Mouse (Mus musculus) MEL (cell line): ENCODE measurements around the gene Xpo6. TPM values are rescaled to one million over a fixed set of nuclear protein-coding genes. Genes with fewer than 3 reads are reported as not detected.

Experiments
- DNase-seq: peaks from one replicate; pipeline ENCODE4 v3.0.0; 2011; ENCODE audit warnings: low read depth, low spot score
- H3K27ac ChIP-seq: 2 replicates; pipeline ENCODE4 v1.5.1; 2012; ENCODE audit warnings: low read depth, mild to moderate bottlenecking, control low read depth, low read length, moderate library complexity; ENCODE audit not compliant: control insufficient read depth
- H3K27me3 ChIP-seq, 2 experiments: fragments of 150-350 bp in 1 of 2; sonication (generic) in 1 of 2; 2 replicates each; pipeline ENCODE4 v1.6.1; 2012; ENCODE audit warnings: low read length in 2 of 2, mild to moderate bottlenecking in 2 of 2, improper control_type of control experiment in 1 of 2, moderate library complexity in 1 of 2; ENCODE audit not compliant: insufficient read depth in 2 of 2, control insufficient read depth in 1 of 2
- H3K36me3 ChIP-seq, 2 experiments: 2 replicates each; pipeline ENCODE4 v1.6.1; 2012 to 2014; ENCODE audit warnings: low read length in 2 of 2, improper control_type of control experiment in 1 of 2, inconsistent platforms in 1 of 2, mild to moderate bottlenecking in 1 of 2; ENCODE audit not compliant: insufficient read depth in 2 of 2, control insufficient read depth in 1 of 2
- H3K4me1 ChIP-seq, 2 experiments: fragments of 150-350 bp in 1 of 2; sonication (generic) in 1 of 2; 2 replicates each; pipeline ENCODE4 v1.6.1; 2012; ENCODE audit warnings: low read length in 2 of 2, improper control_type of control experiment in 1 of 2, mild to moderate bottlenecking in 1 of 2; ENCODE audit not compliant: insufficient read depth in 2 of 2, control insufficient read depth in 1 of 2
- H3K4me3 ChIP-seq, 2 experiments: fragments of 150-350 bp in 1 of 2; sonication (generic) in 1 of 2; 2 replicates each; pipeline ENCODE4 v1.5.1; 2012; ENCODE audit warnings: low read depth in 2 of 2, low read length in 2 of 2, mild to moderate bottlenecking in 2 of 2, moderate library complexity in 2 of 2, control low read depth in 1 of 2, improper control_type of control experiment in 1 of 2; ENCODE audit not compliant: control insufficient read depth in 1 of 2, insufficient read depth in 1 of 2
- H3K79me2 ChIP-seq: 2 replicates; pipeline ENCODE4 v1.6.1; 2012; ENCODE audit warnings: mild to moderate bottlenecking, low read length, moderate library complexity; ENCODE audit not compliant: control insufficient read depth, poor library complexity, insufficient read depth
- H3K9ac ChIP-seq: 2 replicates; pipeline ENCODE4 v1.6.1; 2012; ENCODE audit warnings: low read depth, mild to moderate bottlenecking, control low read depth, low read length, moderate library complexity; ENCODE audit not compliant: control insufficient read depth, poor library complexity, severe bottlenecking
- H3K9me3 ChIP-seq: fragments of 150-350 bp; sonication (generic); replicated peaks from 2 replicates; pipeline ENCODE4 v1.6.1; 2012; ENCODE audit warnings: mild to moderate bottlenecking, low read length, improper control_type of control experiment, moderate library complexity; ENCODE audit not compliant: insufficient read depth
- CTCF ChIP-seq, 3 experiments: IDR thresholded peaks in 2 of 3; conservative IDR thresholded peaks in 1 of 3; 2 replicates each; pipeline ENCODE4 v1.5.1; 2011 to 2012; ENCODE audit warnings: low read length in 3 of 3, low read depth in 2 of 3, mild to moderate bottlenecking in 2 of 3, improper control_type of control experiment in 1 of 3, inconsistent platforms in 1 of 3, mixed read lengths in 1 of 3, moderate library complexity in 1 of 3; ENCODE audit not compliant: control insufficient read depth in 1 of 3, insufficient read depth in 1 of 3, poor library complexity in 1 of 3, severe bottlenecking in 1 of 3
- E2F4 ChIP-seq: IDR thresholded peaks from 2 replicates; pipeline ENCODE4 v1.6.1; 2011; ENCODE audit warnings: low read depth, low read length, improper control_type of control experiment, borderline replicate concordance
- EP300 ChIP-seq, 2 experiments: IDR thresholded peaks; 2 replicates each; pipeline ENCODE4 v1.6.1; 2011; ENCODE audit warnings: improper control_type of control experiment in 2 of 2, low read length in 2 of 2, low read depth in 1 of 2, mild to moderate bottlenecking in 1 of 2
- ETS1 ChIP-seq: IDR thresholded peaks from 2 replicates; pipeline ENCODE4 v1.6.1; 2012; ENCODE audit warnings: low read depth, mild to moderate bottlenecking, inconsistent platforms, low read length, improper control_type of control experiment, moderate library complexity
- HCFC1 ChIP-seq: IDR thresholded peaks from 2 replicates; pipeline ENCODE4 v1.6.1; 2012; ENCODE audit warnings: low read depth, mild to moderate bottlenecking, inconsistent platforms, low read length, improper control_type of control experiment, moderate library complexity
- MAFK ChIP-seq: IDR thresholded peaks from 2 replicates; pipeline ENCODE4 v1.6.1; 2011; ENCODE audit warnings: low read depth, mild to moderate bottlenecking, low read length, improper control_type of control experiment, borderline replicate concordance
- MAZ ChIP-seq: IDR thresholded peaks from 2 replicates; pipeline ENCODE4 v1.6.1; 2012; ENCODE audit warnings: low read depth, mild to moderate bottlenecking, inconsistent platforms, low read length, improper control_type of control experiment
- MEF2A ChIP-seq: IDR thresholded peaks from 2 replicates; pipeline ENCODE4 v1.6.1; 2014; ENCODE audit warnings: low read depth, mild to moderate bottlenecking, inconsistent platforms, low read length, improper control_type of control experiment; ENCODE audit not compliant: poor library complexity, insufficient replicate concordance, severe bottlenecking; ENCODE audit errors: extremely low read depth
- MYB ChIP-seq: IDR thresholded peaks from 2 replicates; pipeline ENCODE4 v1.6.1; 2011; ENCODE audit warnings: mild to moderate bottlenecking, low read depth, low read length, improper control_type of control experiment
- NELFE ChIP-seq: IDR thresholded peaks from 2 replicates; pipeline ENCODE4 v1.6.1; 2011; ENCODE audit warnings: low read depth, low read length, improper control_type of control experiment
- POLR2A ChIP-seq, 2 experiments: IDR thresholded peaks; 2 replicates each; pipeline ENCODE4 v1.6.1; 2011 to 2012; ENCODE audit warnings: low read length in 2 of 2, mild to moderate bottlenecking in 2 of 2, control low read depth in 1 of 2, improper control_type of control experiment in 1 of 2, low read depth in 1 of 2, moderate library complexity in 1 of 2; ENCODE audit not compliant: control insufficient read depth in 1 of 2, insufficient read depth in 1 of 2, poor library complexity in 1 of 2
- SMC3 ChIP-seq: IDR thresholded peaks from 2 replicates; pipeline ENCODE4 v1.6.1; 2011; ENCODE audit warnings: low read depth, low read length, improper control_type of control experiment
- TAL1 ChIP-seq: IDR thresholded peaks from 2 replicates; pipeline ENCODE4 v1.6.1; 2012; ENCODE audit warnings: mild to moderate bottlenecking, inconsistent platforms, low read length, moderate library complexity, mixed read lengths
- TBP ChIP-seq: IDR thresholded peaks from 2 replicates; pipeline ENCODE4 v1.8.0; 2011; ENCODE audit warnings: low read depth, low read length, improper control_type of control experiment
- UBTF ChIP-seq: IDR thresholded peaks from 2 replicates; pipeline ENCODE4 v1.6.1; 2012; ENCODE audit warnings: low read depth, mild to moderate bottlenecking, inconsistent platforms, low read length, improper control_type of control experiment, moderate library complexity, borderline replicate concordance; ENCODE audit not compliant: insufficient read depth
- USF2 ChIP-seq, 2 experiments: IDR thresholded peaks; 2 replicates each; pipeline ENCODE4 v1.6.1; 2011 to 2012; ENCODE audit warnings: improper control_type of control experiment in 2 of 2, low read length in 2 of 2, borderline replicate concordance in 1 of 2, inconsistent platforms in 1 of 2, low read depth in 1 of 2, mild to moderate bottlenecking in 1 of 2; ENCODE audit not compliant: insufficient read depth in 1 of 2
- ZMIZ1 ChIP-seq: IDR thresholded peaks from 2 replicates; pipeline ENCODE4 v1.6.1; 2012; ENCODE audit warnings: low read depth, mild to moderate bottlenecking, inconsistent platforms, low read length, improper control_type of control experiment, moderate library complexity
- ZNF384 ChIP-seq: IDR thresholded peaks from 2 replicates; pipeline ENCODE4 v1.6.1; 2012; ENCODE audit warnings: low read depth, mild to moderate bottlenecking, inconsistent platforms, low read length, improper control_type of control experiment
- polyA plus RNA-seq, 2 experiments: library from polyadenylated mRNA; stranded (reverse) in 1 of 2; unstranded in 1 of 2; fragments of >175 nt in 1 of 2; fragments of >200 nt in 1 of 2; gene quantifications; 2 replicates each; pipeline versions ENCODE4 v1.2.1 to v1.2.4; 2012; ENCODE audit warnings: low replicate concordance in 2 of 2, low read depth in 1 of 2; ENCODE audit not compliant: insufficient read length in 2 of 2, insufficient read depth in 1 of 2, missing spikeins in 1 of 2
- total RNA-seq: library from RNA; depleted of rRNA; stranded (reverse); fragments of 300-350 nt; gene quantifications from 2 replicates; pipeline ENCODE4 v1.2.3, GENCODE M21; 2012

Gene Xpo6
- total and polyA plus RNA-seq, 3 experiments, result 89.3 to 365 (median 197) TPM

- TF ChIP-seq CTCF (IDR thresholded peaks at IDR 0.05 in 2 of 3, conservative IDR thresholded peaks at IDR 0.05 in 1 of 3; ENCODE audit: control insufficient read depth in 1 of 3, insufficient read depth in 1 of 3, low read depth in 2 of 3, low read length in 3 of 3, poor library complexity in 1 of 3, severe bottlenecking in 1 of 3) (no peak), MEF2A (no peak), E2F4 (no peak), ZMIZ1 (no peak), ETS1 (no peak), HCFC1 (no peak), USF2 (IDR thresholded peaks at IDR 0.05; ENCODE audit: borderline replicate concordance in 1 of 2, insufficient read depth in 1 of 2, low read depth in 1 of 2, low read length in 2 of 2) (no peak), SMC3 (no peak), MAZ (no peak), MYB (no peak)
- H3K27ac ChIP-seq, result no peak overlapping the region
- H3K79me2 ChIP-seq, result no peaks in the 10 kb centered on the region
- peaks cover 0 to 8% of the 10 kb centered on the region in 2 experiments; a peak in 1 of 4 replicates for H3K4me1 ChIP-seq
- peaks cover 0 to 6% of the 10 kb centered on the region in 2 experiments; a peak in 2 of 4 replicates for H3K36me3 ChIP-seq
- no peak for DNase-seq
- peaks cover 0 to 9% of the 10 kb centered on the region in 2 experiments; a peak in 3 of 4 replicates for H3K27me3 ChIP-seq
- no peaks in the 10 kb centered on the region for H3K9me3 ChIP-seq
- no peak overlapping the region for H3K4me3 ChIP-seq
- H3K9ac ChIP-seq, result no peak overlapping the region
Measured at GRCm38 (mm10) chr7:126248088-126248487, 47.8 kb upstream of the Xpo6 start.

- Histone ChIP-seq H3K27ac (no peak overlapping the region), H3K4me3 (no peak overlapping the region), H3K27me3 (peaks cover 0 to 6% of the 10 kb centered on the region in 2 experiments), H3K9me3 (no peaks in the 10 kb centered on the region), H3K79me2 (no peaks in the 10 kb centered on the region), H3K9ac (no peak overlapping the region), H3K36me3 (peaks cover 0 to 6% of the 10 kb centered on the region in 2 experiments; a peak in 2 of 4 replicates), H3K4me1 (peaks cover 0 to 8% of the 10 kb centered on the region in 2 experiments; a peak in 1 of 4 replicates)
- TF ChIP-seq MAFK (peak; percentile 97), MEF2A (no peak), NELFE (peak; percentile 12; the same call in 1 of the 2 replicates), ZNF384 (no peak), UBTF (no peak), TAL1 (no peak), EP300 (IDR thresholded peaks at IDR 0.05; ENCODE audit: low read depth in 1 of 2, low read length in 2 of 2) (no peak), TBP (0 out of 2 replicates have a peak, but pooled peaks have one; percentile 24), ZMIZ1 (no peak), POLR2A (IDR thresholded peaks at IDR 0.05; ENCODE audit: control insufficient read depth in 1 of 2, insufficient read depth in 1 of 2, low read depth in 1 of 2, low read length in 2 of 2, poor library complexity in 1 of 2) (peak in 1 of 2 experiments; percentile 36; a peak in 1 of 4 replicates)
- peak; percentile 78 for DNase-seq
Measured at GRCm38 (mm10) chr7:126244168-126244750, 44.0 kb upstream of the Xpo6 start.
